Mouse (Mus musculus) stomach, postnatal 0 days (tissue): ENCODE data around the gene Angel1.

Experiments used
- CTCF ChIP-seq: IDR thresholded peaks from 2 replicates; pipeline ENCODE4 v1.5.1; 2016; ENCODE audit warnings: antibody characterized with exemption, low read depth, mild to moderate bottlenecking, moderate library complexity
- EP300 ChIP-seq: optimal IDR thresholded peaks from 2 replicates; pipeline ENCODE3; 2016; ENCODE audit warnings: antibody characterized with exemption

DNA sequence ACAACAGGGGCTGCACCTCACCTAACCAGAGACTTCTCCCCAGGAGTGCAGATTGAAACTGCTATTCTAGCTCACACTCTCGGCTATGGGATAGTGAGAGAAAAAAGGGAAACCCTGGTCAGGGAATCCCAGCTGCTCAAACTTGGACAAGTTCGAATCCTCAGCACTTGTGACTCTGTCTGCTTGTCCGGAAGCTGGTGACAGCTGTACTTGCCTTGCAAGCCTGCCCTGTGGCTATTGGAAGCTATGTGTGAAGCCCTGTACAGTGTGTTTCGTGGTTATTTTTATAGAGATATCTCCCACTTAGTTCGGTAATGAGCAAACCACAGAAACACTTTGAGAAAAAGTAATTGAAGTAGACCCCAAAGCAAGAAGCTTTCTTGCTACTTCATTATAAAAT is 53.8 kb downstream of the Angel1 start:
- TF ChIP-seq CTCF (no peak), EP300 (no peak)
